In genomic region chr3:79567703-79568362, GRCm38 (mm10) we compare ENCODE assay signal across 8 mouse cellular contexts. TPM values are rescaled to one million over a fixed set of nuclear protein-coding genes. Genes with fewer than 3 reads are reported as not detected.
A peak's percentile ranks its signal among the peaks of the same experiment; 100 is the strongest.
DNase-seq lines count a peak whose midpoint lies in the region; ATAC-seq and TF ChIP-seq lines count a peak whose summit lies in the region.

Gene Fnip2, minus strand, starts transcription at chr3:79567796.

- peak within 1 kb of the TSS; percentile 83 for H3K4me2 ChIP-seq in embryonic facial prominence, embryonic 15.5 days (replicated peaks)
- H3K4me2 ChIP-seq in limb, embryonic 14.5 days (replicated peaks; ENCODE audit: low read depth, low read length, severe bottlenecking), result peak within 1 kb of the TSS; percentile 86
- peak within 1 kb of the TSS; percentile 86 for H3K4me2 ChIP-seq in midbrain, postnatal 0 days (ENCODE audit: low read depth, low read length, poor library complexity, severe bottlenecking)

- WGBS in bone marrow, adult 2 months, result 2% methylated on average over 53 of the region's 55 CpGs
- under 1% methylated on average over 53 of the region's 55 CpGs for WGBS in embryonic facial prominence, embryonic 15.5 days
- under 1% methylated on average over 55 of the region's 55 CpGs for WGBS in limb, embryonic 14.5 days
- WGBS in midbrain, postnatal 0 days, result under 1% methylated on average over 53 of the region's 55 CpGs

- peak within 1 kb of the TSS; percentile 95 for H3K4me3 ChIP-seq in bone marrow, adult 2 months (replicated peaks; ENCODE audit: control insufficient read depth, low read depth, low read length)
- H3K4me3 ChIP-seq in embryonic facial prominence, embryonic 15.5 days (replicated peaks), result peak within 1 kb of the TSS; percentile 82
- H3K4me3 ChIP-seq in limb, embryonic 14.5 days (replicated peaks; ENCODE audit: low read length), result peak within 1 kb of the TSS; percentile 80
- H3K4me3 ChIP-seq in midbrain, postnatal 0 days (ENCODE audit: low read depth, low read length), result peak within 1 kb of the TSS; percentile 92

- DNase-seq in 3T3-L1 (ENCODE audit: low read depth, low spot score), result peak; percentile 96
- peak; percentile 89 for DNase-seq in heart, adult 8-10 months (ENCODE audit: low spot score)
- peak; percentile 93 for DNase-seq in kidney, adult 9 months
- peak; percentile 96 for DNase-seq in limb, embryonic 14.5 days (ENCODE audit: low spot score)
- peak; percentile 95 for DNase-seq in midbrain, postnatal 0 days (ENCODE audit: low spot score)
- DNase-seq in spleen, postnatal 14 days (ENCODE audit: low spot score in 2 of 2), result peak; percentile 68 to 74

- H3K9ac ChIP-seq in embryonic facial prominence, embryonic 15.5 days, result peak within 1 kb of the TSS; percentile 69
- H3K9ac ChIP-seq in limb, embryonic 14.5 days (ENCODE audit: low read depth, low read length, severe bottlenecking), result peak within 1 kb of the TSS; percentile 67
- peak within 1 kb of the TSS; percentile 82 for H3K9ac ChIP-seq in midbrain, postnatal 0 days (replicated peaks; ENCODE audit: low read length, poor library complexity, severe bottlenecking)

- H3K27ac ChIP-seq in bone marrow, adult 2 months (ENCODE audit: control insufficient read depth, insufficient read depth, low read depth, low read length, poor library complexity), result peak within 1 kb of the TSS; percentile 82
- peak within 1 kb of the TSS; percentile 78 for H3K27ac ChIP-seq in embryonic facial prominence, embryonic 15.5 days (replicated peaks)
- peak within 1 kb of the TSS; percentile 79 for H3K27ac ChIP-seq in limb, embryonic 14.5 days (replicated peaks; ENCODE audit: low read depth, low read length)
- H3K27ac ChIP-seq in midbrain, postnatal 0 days (ENCODE audit: low read depth, low read length), result peak within 1 kb of the TSS; percentile 76

- peaks cover 1% of the 10 kb centered on the region; the same call in 1 of the 2 replicates for H3K4me1 ChIP-seq in bone marrow, adult 2 months (ENCODE audit: control insufficient read depth, insufficient read depth, low read length)
- peaks cover 12% of the 10 kb centered on the region for H3K4me1 ChIP-seq in embryonic facial prominence, embryonic 15.5 days
- peaks cover 6% of the 10 kb centered on the region; the same call in 1 of the 2 replicates for H3K4me1 ChIP-seq in limb, embryonic 14.5 days (ENCODE audit: control insufficient read depth, insufficient read depth, low read length)
- no peaks in the 10 kb centered on the region for H3K4me1 ChIP-seq in midbrain, postnatal 0 days (ENCODE audit: insufficient read depth, low read length)

- peak; percentile 94 for ATAC-seq in embryonic facial prominence, embryonic 15.5 days (ENCODE audit: insufficient number of reproducible peaks, low FRiP score, low TSS enrichment, low read depth)
- ATAC-seq in limb, embryonic 14.5 days (ENCODE audit: low FRiP score, low read depth), result peak; percentile 94
- peak; percentile 96 for ATAC-seq in midbrain, postnatal 0 days (ENCODE audit: low FRiP score)

- no peaks in the 10 kb centered on the region for H3K36me3 ChIP-seq in embryonic facial prominence, embryonic 15.5 days
- H3K36me3 ChIP-seq in limb, embryonic 14.5 days (ENCODE audit: control insufficient read depth, insufficient read depth, low read length), result no peaks in the 10 kb centered on the region
- no peaks in the 10 kb centered on the region for H3K36me3 ChIP-seq in midbrain, postnatal 0 days (ENCODE audit: insufficient read depth, low read length)

- no peaks in the 10 kb centered on the region for H3K9me3 ChIP-seq in embryonic facial prominence, embryonic 15.5 days (replicated peaks)
- no peaks in the 10 kb centered on the region for H3K9me3 ChIP-seq in limb, embryonic 14.5 days (ENCODE audit: control insufficient read depth, low read length)
- H3K9me3 ChIP-seq in midbrain, postnatal 0 days (ENCODE audit: low read length), result no peaks in the 10 kb centered on the region

- TF ChIP-seq CTCF in bone marrow, adult 2 months (IDR thresholded peaks at IDR 0.05; ENCODE audit: control insufficient read depth, insufficient read depth, low read length), result no peak
- no peak for TF ChIP-seq CTCF in midbrain, postnatal 0 days (IDR thresholded peaks at IDR 0.05)

- H3K27me3 ChIP-seq in embryonic facial prominence, embryonic 15.5 days, result no peaks in the 10 kb centered on the region
- no peaks in the 10 kb centered on the region for H3K27me3 ChIP-seq in limb, embryonic 14.5 days (ENCODE audit: control insufficient read depth, insufficient read depth, low read length)
- no peaks in the 10 kb centered on the region for H3K27me3 ChIP-seq in midbrain, postnatal 0 days (ENCODE audit: insufficient read depth, low read length)

- peak; percentile 70; the same call in 1 of the 2 replicates for TF ChIP-seq POLR2A in bone marrow, adult 2 months (IDR thresholded peaks at IDR 0.05; ENCODE audit: borderline replicate concordance, control insufficient read depth, low read depth, low read length)
- peak; percentile 47; the same call in 1 of the 2 replicates for TF ChIP-seq POLR2A in limb, embryonic 14.5 days (IDR thresholded peaks at IDR 0.05; ENCODE audit: borderline replicate concordance, extremely low read depth, insufficient read depth, insufficient read length)

RNA-seq across cellular contexts. Expression of gene Fnip2, which starts in this region (rescaled TPM):
- 8.4 and 10.8 TPM in 2 replicates for polyA plus RNA-seq in bone marrow, adult 2 months (2011; ENCODE audit: insufficient read depth, insufficient read length, low replicate concordance, missing spikeins)
- polyA plus RNA-seq in embryonic facial prominence, embryonic 15.5 days (2015; fragmentation: Nextera tagmentation; extraction: Ambion mirVana), result 3.5 and 3.7 TPM in 2 replicates
- total RNA-seq in heart, adult 8-10 months (2022), result 10 to 100 TPM; 12.9 to 23.2 (median 16.2) TPM
- 7.5 and 8.8 TPM in 2 replicates for polyA plus RNA-seq in limb, embryonic 14.5 days (2012; rRNA removed)
- polyA plus RNA-seq in limb, embryonic 14.5 days (2014; fragmentation: Nextera tagmentation; extraction: Ambion mirVana), result 4.1 and 6.2 TPM in 2 replicates
- 30.3 and 35.7 TPM in 2 replicates for total RNA-seq in midbrain, postnatal 0 days (2014; rRNA removed)
- polyA plus RNA-seq in midbrain, postnatal 0 days (2015; fragmentation: Nextera tagmentation; extraction: Ambion mirVana), result 5.2 and 6.9 TPM in 2 replicates

Comparison
In these comparisons a context has a peak if more than half of its experiments do, and no peak if none do; other contexts are left out.
1. Peak in every context shown above with its lines: DNase-seq, ATAC-seq, H3K4me3 ChIP-seq and H3K27ac ChIP-seq.